Mouse (Mus musculus) lung, embryonic 14.5 days (tissue): Measurements from ENCODE around the gene Phf20. TPM values are rescaled to one million over a fixed set of nuclear protein-coding genes. Genes with fewer than 3 reads are reported as not detected.
A peak's percentile ranks its signal among the peaks of the same experiment; 100 is the strongest.

Source experiments
- ATAC-seq: fragments of 200-750 bp; cut with Nextera tagmentation; 2 replicates; pipeline ENCODE4 v1.8.0; 2017; ENCODE audit warnings: mild to moderate bottlenecking, moderate TSS enrichment, moderate library complexity; ENCODE audit not compliant: insufficient read depth
- DNase-seq: peaks from one replicate; pipeline ENCODE4 v3.0.0-alpha.2; 2015
- H3K27ac ChIP-seq: fragments of 300-500 bp; sonication (generic); 2 replicates; pipeline ENCODE4 v1.5.1; 2014; ENCODE audit warnings: low read depth, mild to moderate bottlenecking, moderate library complexity
- H3K27me3 ChIP-seq: fragments of 300-500 bp; sonication (generic); 2 replicates; pipeline ENCODE4 v1.6.1; 2014; ENCODE audit warnings: low read length, control low read depth; ENCODE audit not compliant: insufficient read depth
- H3K36me3 ChIP-seq: fragments of 300-500 bp; sonication (generic); 2 replicates; pipeline ENCODE4 v1.6.1; 2014; ENCODE audit warnings: control low read depth; ENCODE audit not compliant: insufficient read depth
- H3K4me1 ChIP-seq: fragments of 300-500 bp; sonication (generic); 2 replicates; pipeline ENCODE4 v1.6.1; 2014; ENCODE audit warnings: antibody characterized with exemption, control low read depth; ENCODE audit not compliant: insufficient read depth
- H3K4me2 ChIP-seq: fragments of 300-500 bp; sonication (generic); 2 replicates; pipeline ENCODE4 v1.6.1; 2014; ENCODE audit warnings: mild to moderate bottlenecking
- H3K4me3 ChIP-seq: fragments of 300-500 bp; sonication (generic); 2 replicates; pipeline ENCODE4 v1.5.1; 2014; ENCODE audit warnings: low read depth, low read length
- H3K9ac ChIP-seq: fragments of 300-500 bp; sonication (generic); 2 replicates; pipeline ENCODE4 v1.6.1; 2014
- H3K9me3 ChIP-seq: fragments of 300-500 bp; sonication (generic); 2 replicates; pipeline ENCODE4 v1.6.1; 2016; ENCODE audit warnings: low read depth, low read length, control low read depth
- CTCF ChIP-seq: IDR thresholded peaks from 2 replicates; pipeline ENCODE4 v1.5.1; 2016; ENCODE audit warnings: antibody characterized with exemption, low read depth
- WGBS: fragments of 180-500 bp; shearing (Covaris S2); extraction: QIAGEN DNeasy Blood & Tissue Kit; methylation state at CpG from one replicate; pipeline ENCODE4 v1.1.7; 2014; 5-methylcytosine and 5-hydroxymethylcytosine counted together
- polyA plus RNA-seq: library from polyadenylated mRNA; unstranded; fragments of >200 nt; fragmentation: Nextera tagmentation; extraction: Ambion mirVana; gene quantifications from 2 replicates; pipeline ENCODE4 v1.2.1, GENCODE M21; 2014

Phf20 gene
- polyA plus RNA-seq, 1 experiment from 2014 or later = 73.6 TPM

DNA sequence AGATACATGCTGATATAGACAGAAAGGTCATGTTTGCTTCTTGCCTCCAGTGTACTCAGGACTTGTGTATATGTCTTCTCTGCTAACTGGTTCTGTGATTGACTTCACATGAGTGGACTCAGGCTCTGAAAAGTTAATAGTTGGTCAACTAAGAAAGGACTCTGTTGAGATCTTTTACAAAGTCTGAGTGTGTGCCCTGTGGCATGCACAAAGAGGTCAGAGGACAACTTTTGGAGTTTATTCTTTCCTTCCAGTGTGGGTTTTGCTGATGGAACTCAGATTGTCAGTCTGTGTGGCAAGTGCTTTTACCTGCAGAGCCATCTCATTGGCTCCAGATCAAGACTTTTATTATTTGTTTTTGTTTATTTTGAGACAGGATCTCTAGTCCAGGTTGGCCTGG lies 54.5 kb downstream of the Phf20 start:
- H3K36me3 ChIP-seq = peaks cover 60% of the 10 kb centered on the region
- no peak for TF ChIP-seq CTCF

DNA sequence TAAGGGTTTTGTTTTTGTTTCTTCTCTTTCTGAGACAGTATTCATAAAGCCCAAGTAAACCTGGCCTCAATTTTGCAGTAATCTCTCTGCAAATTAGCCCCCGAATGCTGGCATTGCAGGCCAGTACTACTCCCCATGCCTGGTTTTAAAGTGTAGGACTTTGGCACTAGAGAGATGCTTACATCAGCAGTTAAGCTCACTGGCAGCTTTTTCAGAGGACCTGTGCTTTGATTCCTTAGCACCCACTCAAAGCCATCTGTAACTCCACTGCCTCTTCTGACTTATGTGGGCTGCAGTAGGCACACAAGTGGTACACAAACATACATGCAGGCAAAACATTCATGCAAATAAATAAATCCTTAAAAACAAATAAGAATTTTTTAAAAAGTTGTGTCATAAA lies 55.0 kb downstream of the Phf20 start:
- WGBS = 93% methylated on average over 1 of the region's 1 CpGs
- no peak overlapping the region for H3K9ac ChIP-seq
- no peak overlapping the region for H3K4me2 ChIP-seq
- H3K27ac ChIP-seq = no peak overlapping the region
- no peak for TF ChIP-seq CTCF
- no peak for DNase-seq
- no peak for ATAC-seq
- no peaks in the 10 kb centered on the region for H3K4me1 ChIP-seq
- no peak overlapping the region for H3K4me3 ChIP-seq
- H3K27me3 ChIP-seq = no peaks in the 10 kb centered on the region
- no peaks in the 10 kb centered on the region for H3K9me3 ChIP-seq
- H3K36me3 ChIP-seq = peaks cover 61% of the 10 kb centered on the region

More for the DNA sequence above, 54.5 kb downstream of the Phf20 start:
- Histone ChIP-seq H3K27ac (no peak overlapping the region), H3K27me3 (no peaks in the 10 kb centered on the region), H3K4me3 (no peak overlapping the region), H3K9me3 (no peaks in the 10 kb centered on the region), H3K9ac (no peak overlapping the region), H3K4me1 (no peaks in the 10 kb centered on the region), H3K4me2 (no peak overlapping the region)
- no peak for ATAC-seq
- no peak for DNase-seq

DNA sequence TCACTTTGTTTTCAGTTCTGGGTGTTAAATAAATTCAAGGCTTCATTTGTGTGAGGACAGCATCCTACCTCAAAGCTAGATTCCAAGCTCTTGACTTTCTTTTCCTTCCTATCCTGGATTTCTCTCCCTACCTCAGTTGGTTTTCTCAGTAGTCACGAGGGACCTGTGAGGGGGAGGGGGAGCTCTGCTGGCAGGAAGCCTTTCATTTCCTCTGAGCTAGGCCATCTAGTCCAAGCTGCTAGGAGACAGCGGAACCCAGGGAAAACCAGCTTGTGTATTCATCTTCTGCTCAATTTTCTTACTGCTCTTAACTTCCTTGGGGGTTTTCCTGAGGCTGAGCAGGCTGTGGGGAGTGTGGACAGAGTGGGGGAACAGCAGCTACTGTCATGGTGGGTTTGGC lies 60.8 kb downstream of the Phf20 start:
- Histone ChIP-seq H3K9me3 (no peaks in the 10 kb centered on the region), H3K27ac (peak overlapping the region; percentile 33; the same call in 1 of the 2 replicates), H3K4me3 (no peak overlapping the region), H3K4me2 (no peak overlapping the region), H3K4me1 (no peaks in the 10 kb centered on the region), H3K9ac (no peak overlapping the region), H3K27me3 (no peaks in the 10 kb centered on the region), H3K36me3 (peaks cover 55% of the 10 kb centered on the region)
- DNase-seq (peak; percentile 56), ATAC-seq (no peak; the same call in 1 of the 2 replicates)
- 57% methylated on average over 2 of the region's 2 CpGs for WGBS
- no peak for TF ChIP-seq CTCF

DNA sequence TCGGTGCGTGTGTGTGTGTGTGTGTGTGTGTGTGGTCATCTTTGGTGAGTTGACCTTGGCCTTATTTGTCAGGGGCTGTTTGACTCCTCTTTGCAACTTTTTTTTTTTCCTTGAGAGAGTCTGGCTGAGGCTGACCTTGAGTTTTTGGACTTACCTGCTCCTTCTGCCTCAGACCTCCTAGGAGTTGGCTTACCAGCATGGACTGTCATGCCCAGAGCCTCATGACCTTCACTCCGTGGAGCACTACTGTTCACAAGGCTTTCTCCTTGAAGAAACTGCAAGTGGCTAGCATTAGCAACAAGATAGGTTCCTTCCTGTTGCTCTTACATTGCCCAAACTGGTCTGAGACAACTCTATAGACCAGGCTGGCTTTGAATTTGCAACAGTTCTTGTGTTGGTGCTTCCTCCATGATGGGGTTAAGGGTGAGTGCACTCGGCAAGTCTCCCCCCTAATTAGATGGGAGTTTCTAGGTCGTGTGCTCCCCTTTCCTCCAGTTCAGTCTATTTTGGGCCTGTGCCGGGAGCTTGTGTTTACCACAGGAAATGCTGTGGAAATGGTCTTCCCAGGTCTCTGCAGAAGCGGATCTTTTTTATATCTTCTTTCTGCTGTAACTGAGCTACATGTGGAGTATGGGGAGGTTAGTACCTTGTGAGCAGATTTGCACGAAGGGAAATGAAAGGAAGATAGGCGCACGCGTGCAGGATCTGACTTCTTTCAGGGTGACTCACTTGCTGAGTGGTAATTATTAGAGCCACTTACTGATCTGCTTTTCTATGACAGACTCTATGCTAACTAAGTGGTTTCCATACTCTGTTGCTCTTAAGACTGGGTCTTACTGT lies 61.9 kb downstream of the Phf20 start:
- ATAC-seq = no peak
- TF ChIP-seq CTCF = no peak
- Histone ChIP-seq H3K27me3 (no peaks in the 10 kb centered on the region), H3K4me1 (no peaks in the 10 kb centered on the region), H3K27ac (peak overlapping the region; percentile 33; the same call in 1 of the 2 replicates), H3K9ac (no peak overlapping the region), H3K4me2 (no peak overlapping the region), H3K4me3 (no peak overlapping the region), H3K9me3 (no peaks in the 10 kb centered on the region), H3K36me3 (peaks cover 52% of the 10 kb centered on the region)
- 83% methylated on average over 11 of the region's 11 CpGs for WGBS
- peak; percentile 17 for DNase-seq

DNA sequence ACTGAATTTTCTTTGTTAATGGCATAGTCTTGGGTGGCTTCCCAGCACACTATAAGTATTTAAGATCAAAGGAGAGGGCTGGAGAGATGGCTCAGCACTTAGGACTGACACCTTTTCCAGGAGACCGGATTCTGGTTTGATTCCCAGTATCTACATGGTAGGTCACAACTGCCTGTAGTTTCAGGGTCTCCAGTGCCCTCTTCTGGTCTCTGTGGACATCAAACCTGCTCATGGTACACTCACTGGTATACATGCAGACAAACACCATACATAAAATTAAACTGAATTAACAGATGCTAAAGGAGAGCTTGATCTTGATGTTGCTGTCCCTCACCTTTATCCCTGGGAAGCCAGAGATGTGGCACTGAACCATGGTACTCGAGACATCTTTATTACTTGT lies 64.7 kb downstream of the Phf20 start:
- ATAC-seq (no peak), DNase-seq (peak; percentile 37)
- H3K4me1 ChIP-seq = no peaks in the 10 kb centered on the region
- H3K4me3 ChIP-seq = no peak overlapping the region
- no peak overlapping the region for H3K4me2 ChIP-seq
- peaks cover 43% of the 10 kb centered on the region for H3K36me3 ChIP-seq
- no peaks in the 10 kb centered on the region for H3K9me3 ChIP-seq
- no peaks in the 10 kb centered on the region for H3K27me3 ChIP-seq
- H3K9ac ChIP-seq = no peak overlapping the region
- 92% methylated on average over 2 of the region's 2 CpGs for WGBS
- H3K27ac ChIP-seq = no peak overlapping the region
- peak; percentile 38; the same call in 1 of the 2 replicates for TF ChIP-seq CTCF

DNA sequence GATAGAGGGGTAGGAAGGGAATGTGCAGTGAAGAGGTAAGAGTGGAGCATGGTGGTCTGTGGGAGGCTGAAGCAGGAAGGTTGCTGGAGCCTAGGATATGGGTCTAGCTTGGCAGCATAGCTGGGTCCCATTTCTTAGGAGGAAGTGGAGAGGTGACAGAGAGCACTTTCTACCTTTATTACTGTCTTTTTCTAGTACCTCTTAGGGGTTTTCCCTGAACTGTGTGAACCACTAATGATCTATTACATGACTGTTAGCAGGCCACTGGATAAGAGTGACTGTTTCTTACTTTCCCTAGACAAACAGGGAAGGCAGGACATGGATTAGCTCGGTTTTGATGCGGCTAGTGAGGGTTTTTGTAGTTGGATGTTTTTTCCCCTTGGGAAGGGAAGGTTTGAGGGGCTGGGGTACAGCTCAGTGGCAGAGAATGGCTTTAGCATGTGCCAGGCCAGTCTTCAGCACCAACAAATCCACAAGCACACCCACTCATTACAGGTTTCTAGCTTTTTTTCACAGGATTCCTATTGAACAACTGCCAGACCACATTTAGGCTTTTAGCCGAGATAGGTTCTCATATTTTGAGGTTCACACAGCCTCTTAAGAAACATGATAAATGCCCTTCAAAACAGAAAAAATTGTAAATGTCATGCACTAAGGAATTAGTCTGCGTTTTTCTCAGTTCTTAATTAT lies 67.1 kb downstream of the Phf20 start:
- DNase-seq = no peak
- H3K27me3 ChIP-seq = no peaks in the 10 kb centered on the region
- H3K4me2 ChIP-seq = no peak overlapping the region
- no peak overlapping the region for H3K9ac ChIP-seq
- H3K36me3 ChIP-seq = peaks cover 38% of the 10 kb centered on the region
- no peaks in the 10 kb centered on the region for H3K9me3 ChIP-seq
- no peak for ATAC-seq
- no peak overlapping the region for H3K27ac ChIP-seq
- H3K4me1 ChIP-seq = no peaks in the 10 kb centered on the region
- WGBS = 84% methylated on average over 4 of the region's 4 CpGs
- no peak overlapping the region for H3K4me3 ChIP-seq
- no peak for TF ChIP-seq CTCF

DNA sequence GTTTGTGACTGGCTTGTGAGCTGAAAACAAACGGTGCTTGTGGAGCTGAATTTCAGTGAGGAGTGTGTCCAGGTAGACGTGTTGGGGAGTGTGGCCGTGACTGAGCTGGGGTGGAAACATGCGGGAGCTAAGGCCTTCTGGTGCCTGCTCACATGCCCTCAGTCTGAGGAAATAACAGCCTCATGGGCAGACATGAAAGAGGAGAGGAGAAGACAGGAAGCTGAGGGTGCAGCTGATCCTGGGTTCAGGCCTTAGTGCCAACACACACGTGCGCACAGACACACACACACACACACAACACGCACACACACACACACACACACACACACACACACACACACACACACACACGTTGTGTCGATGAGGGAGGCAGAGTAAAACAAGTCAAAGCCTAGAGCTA lies 71.4 kb downstream of the Phf20 start:
- peaks cover 40% of the 10 kb centered on the region for H3K36me3 ChIP-seq
- no peaks in the 10 kb centered on the region for H3K9me3 ChIP-seq
- H3K9ac ChIP-seq = no peak overlapping the region
- DNase-seq (no peak), ATAC-seq (no peak)
- TF ChIP-seq CTCF = no peak
- H3K27me3 ChIP-seq = no peaks in the 10 kb centered on the region
- no peak overlapping the region for H3K4me2 ChIP-seq
- H3K27ac ChIP-seq = no peak overlapping the region
- no peaks in the 10 kb centered on the region for H3K4me1 ChIP-seq
- 93% methylated on average over 9 of the region's 9 CpGs for WGBS
- no peak overlapping the region for H3K4me3 ChIP-seq
